Mouse (Mus musculus): Measurements from ENCODE around the gene Defb20.

- TF ChIP-seq CTCF (IDR thresholded peaks at IDR 0.05; ENCODE audit: low read depth) (peak; percentile 5; the same call in 1 of the 2 replicates), EP300 (IDR thresholded peaks at IDR 0.05; ENCODE audit: low read depth) (no peak)
These were observed 12.2 kb upstream of the Defb20 start, which contains the start of gene Defb23 for GRCm38 (mm10) chr2:152464570-152465150.

Data from liver, embryonic 14.5 days (tissue).